Mouse (Mus musculus): ENCODE measurements around the gene Pcbd1. TPM values are rescaled to one million over a fixed set of nuclear protein-coding genes. Genes with fewer than 3 reads are reported as not detected.
"Not testable (repeated sequence)": the region's sequence is repeated elsewhere in the genome, so short reads cannot be mapped to it uniquely, and the experiment has no call there.

Pcbd1 gene
- polyA plus RNA-seq, 1 experiment from 2014 or later, result 69.7 TPM

DNA sequence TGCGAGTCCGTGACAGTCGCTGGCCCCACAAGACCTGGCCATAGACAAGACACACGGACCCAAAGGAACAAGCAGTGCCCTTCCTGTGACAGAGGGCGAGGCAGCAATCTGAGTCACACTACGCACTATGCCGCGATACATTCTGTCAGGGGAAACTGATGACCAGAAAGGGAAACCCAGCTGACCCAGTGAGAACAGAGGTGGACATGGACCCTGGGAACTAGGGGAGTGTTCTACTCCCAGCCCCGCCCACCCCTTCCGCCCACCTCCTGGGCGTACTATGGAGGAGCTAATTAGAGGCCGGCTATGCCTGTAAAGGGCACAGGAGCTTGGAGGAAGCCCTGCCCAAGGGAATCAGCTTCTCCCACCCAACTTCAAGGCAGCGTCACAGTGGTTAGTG is 19.9 kb upstream of the Pcbd1 start:
- Histone ChIP-seq H3K27ac (peak overlapping the region; percentile 84), H3K27me3 (ENCODE audit: insufficient read depth, poor library complexity, severe bottlenecking) (no peaks in the 10 kb centered on the region), H3K9me3 (no peaks in the 10 kb centered on the region), H3K36me3 (no peaks in the 10 kb centered on the region), H3K4me1 (peaks cover 45% of the 10 kb centered on the region), H3K4me3 (peak overlapping the region; percentile 46)
- WGBS, result 14% methylated on average over 13 of the region's 13 CpGs
- no peak for DNase-seq (ENCODE audit: low spot score)

DNA sequence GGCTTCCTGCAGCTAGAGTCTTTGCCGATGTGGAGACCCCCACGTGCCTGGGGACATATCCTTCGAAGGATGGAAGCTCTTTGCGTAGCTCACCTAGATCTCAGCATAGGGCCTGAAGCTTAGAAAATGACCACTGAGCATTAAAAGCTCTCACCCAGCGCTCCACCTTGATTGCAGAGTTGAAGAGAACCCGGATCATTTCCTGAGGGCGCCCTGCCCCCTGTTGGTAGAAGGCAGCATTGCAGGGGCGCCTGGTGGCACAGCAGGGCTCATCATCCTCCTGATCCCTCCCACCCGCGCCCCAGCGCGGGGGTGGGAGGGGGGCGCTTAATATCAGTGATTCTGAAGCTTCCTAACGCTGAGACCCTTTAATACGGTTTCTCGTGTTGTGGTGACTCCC is 16.8 kb upstream of the Pcbd1 start:
- Histone ChIP-seq H3K4me1 (peaks cover 24% of the 10 kb centered on the region), H3K36me3 (no peaks in the 10 kb centered on the region), H3K27ac (no peak overlapping the region), H3K4me3 (no peak overlapping the region), H3K9me3 (no peaks in the 10 kb centered on the region), H3K27me3 (ENCODE audit: insufficient read depth, poor library complexity, severe bottlenecking) (no peaks in the 10 kb centered on the region)
- DNase-seq (ENCODE audit: low spot score), result no peak
- 11% methylated on average over 16 of the region's 16 CpGs for WGBS

DNA sequence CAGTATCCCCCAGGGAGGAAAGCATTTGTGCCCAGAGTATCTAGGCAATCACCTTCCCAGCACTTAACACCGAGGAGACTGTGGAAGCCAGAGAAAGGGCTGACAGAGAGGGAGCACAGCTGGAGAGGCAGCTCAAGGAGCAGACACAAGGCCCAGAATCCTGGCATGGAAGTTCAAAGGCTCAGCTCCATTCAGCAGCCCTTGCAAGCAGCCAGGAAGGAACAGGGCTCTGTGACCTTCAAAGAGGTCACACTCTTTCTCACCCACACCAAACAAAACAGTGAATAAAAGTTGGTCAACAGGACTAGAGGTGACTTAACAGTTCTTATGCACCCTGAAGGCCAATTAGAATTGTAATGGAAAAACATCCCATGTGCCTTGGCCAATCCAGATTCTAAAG is 14.5 kb upstream of the Pcbd1 start:
- no peak overlapping the region for H3K4me3 ChIP-seq
- 0 out of 2 replicates have a peak overlapping the region, but pooled peaks have one; percentile 7 for H3K27ac ChIP-seq
- no peaks in the 10 kb centered on the region for H3K9me3 ChIP-seq
- WGBS, result 7% methylated on average over 1 of the region's 1 CpGs
- H3K36me3 ChIP-seq, result no peaks in the 10 kb centered on the region
- no peak for DNase-seq (ENCODE audit: low spot score)
- no peaks in the 10 kb centered on the region for H3K27me3 ChIP-seq (ENCODE audit: insufficient read depth, poor library complexity, severe bottlenecking)
- peaks cover 18% of the 10 kb centered on the region for H3K4me1 ChIP-seq

DNA sequence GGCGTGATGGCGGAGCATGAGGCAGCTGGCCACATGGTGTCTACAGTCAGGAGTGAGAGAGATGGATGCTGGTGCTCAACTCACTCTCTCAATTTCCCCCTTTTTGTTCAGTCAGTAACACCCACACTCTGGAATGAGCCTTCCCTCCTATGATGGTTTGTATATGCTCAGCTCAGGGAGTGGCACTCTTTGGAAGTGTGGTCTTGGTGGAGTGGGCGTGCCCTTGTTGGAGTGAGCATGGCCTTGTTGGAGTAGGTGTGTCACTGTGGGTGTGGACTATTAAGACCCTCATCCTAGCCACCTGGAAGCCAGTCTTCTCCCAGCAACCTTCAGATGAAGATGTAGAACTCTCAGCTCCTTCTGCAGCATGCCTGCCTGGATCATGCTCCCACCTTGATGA is 13.5 kb upstream of the Pcbd1 start:
- 86% methylated on average over 3 of the region's 3 CpGs for WGBS
- Histone ChIP-seq H3K27me3 (ENCODE audit: insufficient read depth, poor library complexity, severe bottlenecking) (no peaks in the 10 kb centered on the region), H3K36me3 (no peaks in the 10 kb centered on the region), H3K9me3 (no peaks in the 10 kb centered on the region), H3K4me3 (no peak overlapping the region), H3K4me1 (peaks cover 24% of the 10 kb centered on the region), H3K27ac (no peak overlapping the region)
- no peak for DNase-seq (ENCODE audit: low spot score)

DNA sequence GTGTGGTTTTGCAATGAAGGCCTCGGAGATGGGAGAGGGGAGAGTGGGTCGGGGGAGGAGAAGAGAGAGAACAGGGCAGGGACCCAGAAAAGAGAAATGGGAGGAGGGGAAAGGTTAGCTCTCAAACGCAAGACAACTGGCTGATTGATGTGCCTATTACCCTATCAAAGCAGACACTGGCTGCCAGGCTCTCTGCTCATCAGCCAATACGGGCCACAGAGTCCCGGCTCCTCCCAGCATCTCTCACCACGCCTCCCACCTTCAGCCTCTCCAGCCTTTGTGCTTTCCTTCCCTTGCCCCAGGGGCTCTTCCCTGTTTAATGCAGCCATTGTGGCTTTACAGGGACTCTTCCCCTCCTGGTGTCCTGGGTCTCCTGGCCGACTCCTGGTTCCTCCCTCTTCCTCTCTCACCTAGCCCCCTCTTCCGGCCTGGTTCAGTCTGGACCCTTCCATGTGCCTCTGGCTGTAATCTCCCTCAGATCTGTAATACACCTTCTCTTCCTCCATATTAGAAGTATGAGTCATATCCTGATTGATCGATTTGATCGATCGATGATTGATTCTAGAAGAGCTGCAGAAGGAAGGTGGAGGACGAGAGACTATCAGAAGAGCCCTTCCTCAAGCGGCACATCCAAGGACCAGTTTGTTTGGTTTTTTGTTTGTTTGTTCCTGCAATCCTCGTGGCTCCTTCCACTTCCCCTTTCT is 8.8 kb upstream of the Pcbd1 start:
- 40% methylated on average over 14 of the region's 14 CpGs for WGBS
- Histone ChIP-seq H3K9me3 (no peaks in the 10 kb centered on the region), H3K36me3 (no peaks in the 10 kb centered on the region), H3K4me1 (peaks cover 23% of the 10 kb centered on the region), H3K27ac (peak overlapping the region; percentile 78), H3K4me3 (peak overlapping the region; percentile 36; the same call in 1 of the 2 replicates), H3K27me3 (ENCODE audit: insufficient read depth, poor library complexity, severe bottlenecking) (no peaks in the 10 kb centered on the region)
- peak; percentile 91 for DNase-seq (ENCODE audit: low spot score)

DNA sequence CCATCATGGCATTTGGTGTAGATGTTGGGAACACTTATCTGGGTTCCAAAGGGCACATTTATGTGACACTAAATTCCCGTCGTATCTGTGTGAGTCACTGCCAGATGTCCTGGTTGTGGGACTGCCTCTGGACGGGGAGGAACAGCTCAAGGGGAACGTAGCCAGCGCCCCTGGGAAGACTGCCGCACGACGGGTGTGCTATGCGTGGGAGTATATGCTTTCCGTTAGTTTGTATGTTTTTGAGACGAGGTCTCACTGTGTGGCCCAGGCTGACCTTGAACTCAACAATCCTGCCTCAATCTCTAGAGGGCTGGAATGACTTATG is 8.2 kb upstream of the Pcbd1 start:
- Histone ChIP-seq H3K4me3 (no peak overlapping the region), H3K4me1 (peaks cover 23% of the 10 kb centered on the region), H3K27ac (peak overlapping the region; percentile 78; the same call in 1 of the 2 replicates), H3K9me3 (no peaks in the 10 kb centered on the region), H3K36me3 (no peaks in the 10 kb centered on the region), H3K27me3 (ENCODE audit: insufficient read depth, poor library complexity, severe bottlenecking) (no peaks in the 10 kb centered on the region)
- DNase-seq (ENCODE audit: low spot score), result no peak
- 75% methylated on average over 11 of the region's 11 CpGs for WGBS

DNA sequence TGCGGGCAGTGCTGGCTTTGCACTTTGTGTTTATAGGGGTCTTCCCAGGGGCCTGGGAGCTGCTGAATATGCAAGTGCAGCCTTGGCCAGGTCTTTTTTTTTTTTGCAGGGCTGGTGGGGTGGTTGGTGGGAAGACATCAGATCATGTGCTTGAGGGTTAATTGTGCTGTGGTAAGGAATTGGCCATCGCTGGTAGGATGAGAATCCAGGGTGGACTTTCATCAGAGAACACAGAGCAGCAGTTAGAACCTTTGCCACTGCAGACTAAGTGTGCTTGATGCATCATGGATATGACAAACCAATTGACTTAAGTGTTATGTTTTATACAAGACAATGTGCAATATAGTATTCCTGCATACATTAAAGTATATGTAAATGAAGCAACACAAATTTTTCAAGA is 3.8 kb upstream of the Pcbd1 start:
- Histone ChIP-seq H3K27me3 (ENCODE audit: insufficient read depth, poor library complexity, severe bottlenecking) (no peaks in the 10 kb centered on the region), H3K4me3 (no peak overlapping the region), H3K4me1 (peaks cover 27% of the 10 kb centered on the region), H3K36me3 (no peaks in the 10 kb centered on the region), H3K9me3 (no peaks in the 10 kb centered on the region), H3K27ac (no peak overlapping the region)
- WGBS, result 92% methylated on average over 2 of the region's 2 CpGs
- DNase-seq (ENCODE audit: low spot score), result no peak

DNA sequence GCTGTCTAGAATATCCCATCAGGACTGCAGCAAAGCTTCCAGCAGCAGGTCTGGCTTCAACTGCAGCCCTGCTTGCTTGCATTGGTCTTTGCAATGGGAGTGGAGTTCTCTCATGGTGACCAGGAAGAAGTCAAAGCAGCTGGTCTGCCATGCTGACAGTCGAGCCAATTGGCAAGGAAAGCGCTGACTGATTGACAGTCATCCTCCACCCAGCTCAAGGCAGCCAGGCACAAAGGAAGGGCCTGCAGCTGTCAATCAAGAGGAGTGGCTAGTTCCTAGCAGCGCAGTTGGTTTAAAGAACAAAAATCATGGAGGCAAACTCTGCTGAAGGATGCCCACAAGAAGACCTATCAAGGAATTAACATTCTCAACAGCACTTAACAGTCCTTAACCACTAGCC is 2.6 kb upstream of the Pcbd1 start:
- Histone ChIP-seq H3K4me1 (peaks cover 27% of the 10 kb centered on the region), H3K27ac (no peak overlapping the region), H3K9me3 (no peaks in the 10 kb centered on the region), H3K36me3 (no peaks in the 10 kb centered on the region), H3K4me3 (no peak overlapping the region), H3K27me3 (ENCODE audit: insufficient read depth, poor library complexity, severe bottlenecking) (no peaks in the 10 kb centered on the region)
- 45% methylated on average over 3 of the region's 3 CpGs for WGBS
- no peak for DNase-seq (ENCODE audit: low spot score)

DNA sequence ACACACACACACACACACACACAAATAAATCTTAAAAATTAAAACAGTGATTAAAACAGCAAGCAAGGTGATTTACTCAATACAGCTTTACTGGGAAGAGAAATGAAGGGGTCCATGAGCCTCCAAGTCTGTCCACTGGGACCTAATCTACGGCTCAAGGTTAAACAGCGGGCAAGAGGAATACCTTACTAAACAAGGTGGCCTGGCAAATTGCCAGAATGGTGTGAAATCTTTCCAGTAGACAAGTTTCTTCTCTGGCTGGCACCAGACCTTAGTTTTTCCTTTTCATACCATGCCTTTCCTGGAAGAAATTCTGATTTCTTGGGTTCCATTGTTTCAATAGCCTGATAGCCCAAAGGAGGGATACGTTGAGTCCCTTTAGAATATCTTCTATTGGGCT is 663 bp upstream of the Pcbd1 start:
- WGBS, result 91% methylated on average over 3 of the region's 3 CpGs
- H3K4me3 ChIP-seq, result no peak overlapping the region
- DNase-seq (ENCODE audit: low spot score), result no peak
- no peaks in the 10 kb centered on the region for H3K27me3 ChIP-seq (ENCODE audit: insufficient read depth, poor library complexity, severe bottlenecking)
- peaks cover 36% of the 10 kb centered on the region for H3K4me1 ChIP-seq
- peaks cover 6% of the 10 kb centered on the region; the same call in 1 of the 2 replicates for H3K36me3 ChIP-seq
- H3K27ac ChIP-seq, result no peak overlapping the region
- H3K9me3 ChIP-seq, result no peaks in the 10 kb centered on the region

DNA sequence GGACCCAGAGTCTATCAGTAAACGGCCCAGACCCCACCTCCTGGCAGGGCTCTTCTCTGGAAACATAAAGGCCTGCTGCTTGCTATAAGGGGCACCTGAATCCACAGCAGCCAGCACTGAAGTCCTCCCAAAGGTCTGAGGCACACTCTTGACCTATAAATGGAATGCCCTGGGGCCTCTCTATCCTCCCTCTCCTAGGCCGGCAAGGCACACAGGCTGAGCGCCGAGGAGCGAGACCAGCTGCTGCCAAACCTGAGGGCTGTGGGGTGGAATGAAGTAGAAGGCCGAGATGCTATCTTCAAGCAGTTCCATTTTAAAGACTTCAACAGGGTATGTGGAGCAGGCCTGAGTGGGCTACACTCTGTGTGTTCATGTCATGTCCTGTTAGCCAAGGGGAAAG is 2.7 kb downstream of the Pcbd1 start:
- Histone ChIP-seq H3K4me3 (0 out of 2 replicates have a peak overlapping the region, but pooled peaks have one; percentile 16), H3K9me3 (no peaks in the 10 kb centered on the region), H3K36me3 (peaks cover 22% of the 10 kb centered on the region; the same call in 1 of the 2 replicates), H3K4me1 (peaks cover 33% of the 10 kb centered on the region), H3K27ac (peak overlapping the region; percentile 22; the same call in 1 of the 2 replicates), H3K27me3 (ENCODE audit: insufficient read depth, poor library complexity, severe bottlenecking) (no peaks in the 10 kb centered on the region)
- no peak for DNase-seq (ENCODE audit: low spot score)
- 56% methylated on average over 6 of the region's 6 CpGs for WGBS

DNA sequence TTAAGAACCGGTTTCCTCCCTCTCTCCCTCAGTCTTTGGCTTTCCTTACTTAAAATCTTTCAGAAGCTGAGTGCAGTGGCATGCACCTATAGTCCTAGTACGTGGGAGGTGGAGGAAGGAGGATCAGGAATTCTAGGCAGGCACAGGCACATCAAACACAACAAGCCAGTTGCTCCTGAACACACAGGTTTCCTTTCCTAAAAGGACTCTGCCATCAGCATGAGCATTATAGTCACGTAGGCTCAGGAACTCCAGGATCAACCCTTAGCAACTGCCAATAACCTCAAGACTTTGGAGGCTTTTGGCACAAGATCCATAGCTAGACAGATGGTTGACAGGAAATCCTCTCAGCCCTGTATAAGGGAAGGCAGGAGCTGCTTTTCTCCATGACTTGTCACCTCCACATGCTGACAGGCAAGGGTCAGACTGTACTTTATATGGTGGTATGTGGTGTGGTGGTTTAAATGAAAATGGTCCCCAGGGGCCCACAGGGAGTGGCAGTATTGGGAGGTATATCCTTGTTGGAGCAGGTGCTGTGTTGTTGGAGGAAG is 14.5 kb downstream of the Pcbd1 start:
- no peaks in the 10 kb centered on the region for H3K27me3 ChIP-seq (ENCODE audit: insufficient read depth, poor library complexity, severe bottlenecking)
- no peak overlapping the region for H3K27ac ChIP-seq
- H3K9me3 ChIP-seq, result no peaks in the 10 kb centered on the region
- DNase-seq (ENCODE audit: low spot score), result no peak
- H3K4me3 ChIP-seq, result no peak overlapping the region
- 87% methylated on average over 3 of the region's 3 CpGs for WGBS
- H3K4me1 ChIP-seq, result no peaks in the 10 kb centered on the region
- peaks cover 85% of the 10 kb centered on the region for H3K36me3 ChIP-seq

DNA sequence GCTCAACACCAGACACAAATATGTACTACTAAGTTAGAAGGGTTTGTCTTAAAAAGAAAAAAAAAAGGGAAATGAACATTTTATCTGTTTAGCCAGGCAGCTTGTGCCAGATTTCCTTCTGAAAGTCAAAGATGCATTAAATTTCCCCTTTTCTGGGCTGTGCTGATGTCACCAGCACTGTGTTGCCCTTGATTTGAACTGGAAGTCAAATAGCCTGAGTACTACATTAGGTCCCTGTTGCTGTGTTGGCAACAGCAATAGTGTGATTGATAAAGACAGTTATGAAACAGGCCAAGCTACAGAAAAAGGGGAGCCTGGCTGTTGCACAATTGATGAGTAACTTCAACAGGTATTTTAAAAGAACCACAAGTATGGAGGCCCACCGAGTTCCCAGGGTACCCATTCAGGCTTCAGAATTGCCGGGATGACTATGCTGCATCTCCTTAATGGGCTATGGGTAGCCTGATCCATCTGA is 25.2 kb downstream of the Pcbd1 start:
- 86% methylated on average over 2 of the region's 2 CpGs for WGBS
- H3K4me3 ChIP-seq, result no peak overlapping the region
- peaks cover 36% of the 10 kb centered on the region for H3K36me3 ChIP-seq

DNA sequence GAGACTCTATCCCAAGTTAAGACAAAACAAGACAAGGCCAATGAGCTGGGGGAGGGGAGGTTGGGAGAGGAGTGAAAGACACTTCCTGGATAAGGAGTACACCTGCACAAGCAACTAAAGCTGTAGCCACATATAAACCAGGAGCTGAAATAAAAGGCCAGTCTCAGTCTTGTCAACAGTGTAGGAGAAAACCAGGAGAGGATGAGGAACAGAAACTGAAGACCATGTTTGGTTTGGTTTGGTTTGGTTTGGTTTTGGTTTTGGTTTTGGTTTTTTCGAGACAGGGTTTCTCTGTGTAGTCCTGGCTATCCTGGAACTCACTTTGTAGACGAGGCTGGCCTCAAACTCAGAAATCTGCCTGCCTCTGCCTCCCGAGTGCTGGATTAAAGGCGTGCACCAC is 32.6 kb downstream of the Pcbd1 start:
- H3K27me3 ChIP-seq (ENCODE audit: insufficient read depth, poor library complexity, severe bottlenecking); H3K4me3 ChIP-seq; DNase-seq (ENCODE audit: low spot score); H3K9me3 ChIP-seq; H3K4me1 ChIP-seq; H3K27ac ChIP-seq: not testable (repeated sequence)
- H3K36me3 ChIP-seq, result peaks cover 25% of the 10 kb centered on the region
- 89% methylated on average over 4 of the region's 4 CpGs for WGBS

More for the DNA sequence above, 25.2 kb downstream of the Pcbd1 start:
- H3K27me3 ChIP-seq (ENCODE audit: insufficient read depth, poor library complexity, severe bottlenecking), result no peaks in the 10 kb centered on the region
- no peaks in the 10 kb centered on the region; the same call in 1 of the 2 replicates for H3K4me1 ChIP-seq
- no peak overlapping the region for H3K27ac ChIP-seq
- DNase-seq (ENCODE audit: low spot score), result no peak
- no peaks in the 10 kb centered on the region for H3K9me3 ChIP-seq

All from heart, embryonic 10.5 days (tissue).